Mouse (Mus musculus): ENCODE results near the gene Tenm4.

- no peak for TF ChIP-seq CTCF (IDR thresholded peaks at IDR 0.05; ENCODE audit: low read depth)
- TF ChIP-seq EP300 (IDR thresholded peaks at IDR 0.05; ENCODE audit: low read depth) = no peak
These were observed 14.4 kb downstream of the Tenm4 start for GRCm38 (mm10) chr7:96185411-96185810.

Measured in liver, postnatal 0 days (tissue).